Comparison of ENCODE assay signal across 9 mouse cellular contexts in the genomic region with DNA sequence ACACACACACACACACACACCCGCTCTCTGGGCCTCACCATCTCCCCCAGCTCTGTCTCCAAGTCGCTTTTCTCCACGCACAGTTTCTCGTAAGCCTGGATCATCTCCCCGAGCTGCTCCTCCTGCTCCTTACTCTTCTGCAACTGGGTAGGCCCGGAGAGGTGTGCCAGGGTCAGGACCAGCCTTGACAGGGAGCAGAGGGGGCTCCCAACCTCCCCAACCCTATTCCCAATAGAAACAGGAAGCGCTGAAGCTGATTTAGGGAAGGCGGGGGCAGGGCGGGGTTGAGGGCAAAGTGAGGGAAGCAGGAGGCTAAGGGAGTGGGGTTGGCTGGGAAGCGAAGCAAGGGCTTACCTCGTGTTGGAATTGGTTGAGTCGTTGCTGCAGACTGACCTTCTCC. TPM values are rescaled to one million over a fixed set of nuclear protein-coding genes. Genes with fewer than 3 reads are reported as not detected.
DNase-seq lines count a peak whose midpoint lies in the region; ATAC-seq lines count a peak whose summit lies in the region.
"Had no signal": no experiment of that assay in that cellular context is flagged by ENCODE, and none has a peak within 500 bp of the region (broad histone marks: within the 10 kb centered on the region; RNA-seq: fewer than 3 reads in every experiment).

No protein-coding gene starts in this region.

- ATAC-seq in forebrain, embryonic 12.5 days (ENCODE audit: low FRiP score), result no peak
- no peak for ATAC-seq in forebrain, embryonic 15.5 days (replicated peaks)
- no peak for ATAC-seq in midbrain, embryonic 11.5 days (ENCODE audit: low FRiP score)
- no peak for ATAC-seq in liver, embryonic 12.5 days
- no peak for ATAC-seq in stomach, embryonic 16.5 days (ENCODE audit: insufficient read depth, low FRiP score)
- ATAC-seq in activated CD4-positive, CD25-positive, alpha-beta regulatory T cell, adult 4 months, result no peak

- H3K4me3 ChIP-seq in forebrain, embryonic 12.5 days (replicated peaks), result no peak overlapping the region
- no peak overlapping the region for H3K4me3 ChIP-seq in forebrain, embryonic 15.5 days
- H3K4me3 ChIP-seq in midbrain, embryonic 10.5 days, result peak overlapping the region; percentile 66; the same call in 1 of the 2 replicates
- no peak overlapping the region for H3K4me3 ChIP-seq in midbrain, embryonic 11.5 days (ENCODE audit: low read depth, low read length)
- peak overlapping the region; percentile 66; the same call in 1 of the 2 replicates for H3K4me3 ChIP-seq in liver, embryonic 12.5 days
- H3K4me3 ChIP-seq in stomach, embryonic 16.5 days (replicated peaks; ENCODE audit: low read length), result peak overlapping the region; percentile 74

- H3K4me1 ChIP-seq in forebrain, embryonic 12.5 days, result peaks cover 41% of the 10 kb centered on the region
- H3K4me1 ChIP-seq in forebrain, embryonic 15.5 days, result peaks cover 39% of the 10 kb centered on the region
- peaks cover 60% of the 10 kb centered on the region for H3K4me1 ChIP-seq in midbrain, embryonic 10.5 days
- peaks cover 17% of the 10 kb centered on the region for H3K4me1 ChIP-seq in midbrain, embryonic 11.5 days (ENCODE audit: control insufficient read depth, insufficient read depth, low read length)
- H3K4me1 ChIP-seq in liver, embryonic 12.5 days, result peaks cover 53% of the 10 kb centered on the region
- H3K4me1 ChIP-seq in stomach, embryonic 16.5 days (ENCODE audit: control insufficient read depth, insufficient read depth, low read length), result peaks cover 29% of the 10 kb centered on the region

- no peak overlapping the region for H3K9ac ChIP-seq in forebrain, embryonic 12.5 days
- H3K9ac ChIP-seq in forebrain, embryonic 15.5 days (replicated peaks), result no peak overlapping the region
- no peak overlapping the region for H3K9ac ChIP-seq in midbrain, embryonic 11.5 days (ENCODE audit: low read length)
- H3K9ac ChIP-seq in liver, embryonic 12.5 days, result no peak overlapping the region
- H3K9ac ChIP-seq in stomach, embryonic 16.5 days (ENCODE audit: low read length), result peak overlapping the region; percentile 83; the same call in 1 of the 2 replicates

- intact Hi-C loops in left cerebral cortex, postnatal 4 days (cut with DNase I), result loop anchor here (5.0 kb wide), 1 partner anchor 76 kb away; no protein-coding TSS in a partner anchor

- DNase-seq in midbrain, embryonic 10.5 days (ENCODE audit: low spot score), result no peak
- DNase-seq in midbrain, embryonic 11.5 days (ENCODE audit: low spot score, missing footprints), result no peak
- no peak for DNase-seq in left cerebral cortex, postnatal 4 days
- DNase-seq: layer of hippocampus, adult 9-11 months had no signal

- no peak overlapping the region for H3K27ac ChIP-seq in forebrain, embryonic 12.5 days
- H3K27ac ChIP-seq in forebrain, embryonic 15.5 days (replicated peaks), result no peak overlapping the region
- 0 out of 2 replicates have a peak overlapping the region, but pooled peaks have one; percentile 5 for H3K27ac ChIP-seq in midbrain, embryonic 10.5 days (replicated peaks)
- no peak overlapping the region for H3K27ac ChIP-seq in midbrain, embryonic 11.5 days (ENCODE audit: low read depth, low read length)
- no peak overlapping the region for H3K27ac ChIP-seq in liver, embryonic 12.5 days
- H3K27ac ChIP-seq in stomach, embryonic 16.5 days (ENCODE audit: low read length), result no peak overlapping the region

- WGBS in forebrain, embryonic 12.5 days, result 42% methylated on average over 10 of the region's 12 CpGs
- 33% methylated on average over 12 of the region's 12 CpGs for WGBS in forebrain, embryonic 15.5 days
- 36% methylated on average over 12 of the region's 12 CpGs for WGBS in midbrain, embryonic 10.5 days
- WGBS in midbrain, embryonic 11.5 days, result 33% methylated on average over 12 of the region's 12 CpGs
- 43% methylated on average over 12 of the region's 12 CpGs for WGBS in liver, embryonic 12.5 days (ENCODE audit: insufficient replicate concordance)
- WGBS in stomach, embryonic 16.5 days, result 36% methylated on average over 12 of the region's 12 CpGs

- H3K27me3 ChIP-seq in forebrain, embryonic 12.5 days, result peaks cover 23% of the 10 kb centered on the region; the same call in 1 of the 2 replicates
- H3K27me3 ChIP-seq in forebrain, embryonic 15.5 days, result no peaks in the 10 kb centered on the region
- H3K27me3 ChIP-seq in midbrain, embryonic 10.5 days (ENCODE audit: low read depth, poor library complexity, severe bottlenecking), result peaks cover 36% of the 10 kb centered on the region
- H3K27me3 ChIP-seq in midbrain, embryonic 11.5 days (ENCODE audit: control insufficient read depth, insufficient read depth, low read length), result peaks cover 15% of the 10 kb centered on the region
- peaks cover 59% of the 10 kb centered on the region for H3K27me3 ChIP-seq in liver, embryonic 12.5 days (replicated peaks)
- H3K27me3 ChIP-seq in stomach, embryonic 16.5 days (ENCODE audit: control insufficient read depth, insufficient read depth, low read length), result no peaks in the 10 kb centered on the region; the same call in 1 of the 2 replicates

- no peaks in the 10 kb centered on the region for H3K9me3 ChIP-seq in forebrain, embryonic 12.5 days
- no peaks in the 10 kb centered on the region for H3K9me3 ChIP-seq in forebrain, embryonic 15.5 days
- H3K9me3 ChIP-seq in midbrain, embryonic 10.5 days (replicated peaks), result no peaks in the 10 kb centered on the region
- no peaks in the 10 kb centered on the region for H3K9me3 ChIP-seq in midbrain, embryonic 11.5 days (ENCODE audit: control insufficient read depth, low read length)
- no peaks in the 10 kb centered on the region for H3K9me3 ChIP-seq in liver, embryonic 12.5 days (replicated peaks)
- H3K9me3 ChIP-seq in stomach, embryonic 16.5 days (replicated peaks; ENCODE audit: control insufficient read depth, low read length), result no peaks in the 10 kb centered on the region

- peak overlapping the region; percentile 89; the same call in 1 of the 2 replicates for H3K4me2 ChIP-seq in forebrain, embryonic 12.5 days
- no peak overlapping the region for H3K4me2 ChIP-seq in forebrain, embryonic 15.5 days (replicated peaks)
- H3K4me2 ChIP-seq in midbrain, embryonic 11.5 days, result no peak overlapping the region
- H3K4me2 ChIP-seq in liver, embryonic 12.5 days, result peak overlapping the region; percentile 92
- H3K4me2 ChIP-seq in stomach, embryonic 16.5 days (ENCODE audit: low read depth, low read length), result peak overlapping the region; percentile 90

- peaks cover 32% of the 10 kb centered on the region for H3K36me3 ChIP-seq in forebrain, embryonic 12.5 days (replicated peaks)
- H3K36me3 ChIP-seq in forebrain, embryonic 15.5 days, result peaks cover 22% of the 10 kb centered on the region
- peaks cover 21% of the 10 kb centered on the region; the same call in 1 of the 2 replicates for H3K36me3 ChIP-seq in midbrain, embryonic 10.5 days
- no peaks in the 10 kb centered on the region; the same call in 1 of the 2 replicates for H3K36me3 ChIP-seq in midbrain, embryonic 11.5 days (ENCODE audit: control insufficient read depth, insufficient read depth, low read length)
- H3K36me3 ChIP-seq in liver, embryonic 12.5 days, result peaks cover 29% of the 10 kb centered on the region
- no peaks in the 10 kb centered on the region for H3K36me3 ChIP-seq in stomach, embryonic 16.5 days (ENCODE audit: control insufficient read depth, insufficient read depth, low read length)

RNA-seq across cellular contexts. Expression of a gene that starts 2.7 kb away (rescaled TPM):
- polyA plus RNA-seq in forebrain, embryonic 12.5 days (2016; fragmentation: Nextera tagmentation; extraction: Ambion mirVana), result 5.7 and 6.5 TPM in 2 replicates
- polyA plus RNA-seq in forebrain, embryonic 15.5 days (2015; fragmentation: Nextera tagmentation; extraction: Ambion mirVana), result 6.2 and 7.6 TPM in 2 replicates
- 4.3 and 4.9 TPM in 2 replicates for polyA plus RNA-seq in midbrain, embryonic 10.5 days (2016; fragmentation: Nextera tagmentation; extraction: Ambion mirVana)
- 2.8 and 3.6 TPM in 2 replicates for polyA plus RNA-seq in midbrain, embryonic 11.5 days (2014; fragmentation: Nextera tagmentation; extraction: Ambion mirVana)
- 3.6 and 4.0 TPM in 2 replicates for polyA plus RNA-seq in liver, embryonic 12.5 days (2016; fragmentation: Nextera tagmentation; extraction: Ambion mirVana)
- 2.0 and 2.5 TPM in 2 replicates for polyA plus RNA-seq in stomach, embryonic 16.5 days (2015; fragmentation: Nextera tagmentation; extraction: Ambion mirVana)
- polyA plus RNA-seq in activated CD4-positive, CD25-positive, alpha-beta regulatory T cell, adult 4 months (2017; shearing (Covaris generic)), result under 1 TPM in 1 of 2 experiments, not detected in 1; 0.37 TPM
- 10 to 100 TPM; 52.4 to 55.8 TPM for total RNA-seq in left cerebral cortex, postnatal 4 days (2021)

RNA-seq across cellular contexts. Expression of a gene that starts 33.5 kb away (rescaled TPM):
- polyA plus RNA-seq in forebrain, embryonic 12.5 days (2016; fragmentation: Nextera tagmentation; extraction: Ambion mirVana), result 0.19 and 0.33 TPM in 2 replicates
- 0.22 and 0.42 TPM in 2 replicates for polyA plus RNA-seq in forebrain, embryonic 15.5 days (2015; fragmentation: Nextera tagmentation; extraction: Ambion mirVana)
- polyA plus RNA-seq in midbrain, embryonic 10.5 days (2016; fragmentation: Nextera tagmentation; extraction: Ambion mirVana), result 0.10 and 0.25 TPM in 2 replicates
- polyA plus RNA-seq in midbrain, embryonic 11.5 days (2014; fragmentation: Nextera tagmentation; extraction: Ambion mirVana), result 0.12 and 0.14 TPM in 2 replicates
- polyA plus RNA-seq in liver, embryonic 12.5 days (2016; fragmentation: Nextera tagmentation; extraction: Ambion mirVana), result not detected in 2 replicates
- polyA plus RNA-seq in stomach, embryonic 16.5 days (2015; fragmentation: Nextera tagmentation; extraction: Ambion mirVana), result 0.09 and 0.13 TPM in 2 replicates
- 1 to 10 TPM; 4.5 to 5.6 TPM for polyA plus RNA-seq in activated CD4-positive, CD25-positive, alpha-beta regulatory T cell, adult 4 months (2017; shearing (Covaris generic))
- total RNA-seq in left cerebral cortex, postnatal 4 days (2021), result under 1 TPM; 0.20 to 0.32 TPM

RNA-seq across cellular contexts. Expression of a gene that starts 39.1 kb away (rescaled TPM):
- 71.3 and 73.9 TPM in 2 replicates for polyA plus RNA-seq in forebrain, embryonic 12.5 days (2016; fragmentation: Nextera tagmentation; extraction: Ambion mirVana)
- polyA plus RNA-seq in forebrain, embryonic 15.5 days (2015; fragmentation: Nextera tagmentation; extraction: Ambion mirVana), result 40.6 and 41.8 TPM in 2 replicates
- polyA plus RNA-seq in midbrain, embryonic 10.5 days (2016; fragmentation: Nextera tagmentation; extraction: Ambion mirVana), result 82.9 and 95.7 TPM in 2 replicates
- 111 and 116 TPM in 2 replicates for polyA plus RNA-seq in midbrain, embryonic 11.5 days (2014; fragmentation: Nextera tagmentation; extraction: Ambion mirVana)
- 38.5 and 39.3 TPM in 2 replicates for polyA plus RNA-seq in liver, embryonic 12.5 days (2016; fragmentation: Nextera tagmentation; extraction: Ambion mirVana)
- polyA plus RNA-seq in stomach, embryonic 16.5 days (2015; fragmentation: Nextera tagmentation; extraction: Ambion mirVana), result 32.9 and 36.4 TPM in 2 replicates
- 10 to 100 TPM; 28.8 to 40.6 TPM for polyA plus RNA-seq in activated CD4-positive, CD25-positive, alpha-beta regulatory T cell, adult 4 months (2017; shearing (Covaris generic))
- 100 to 1,000 TPM; 151 to 157 TPM for total RNA-seq in left cerebral cortex, postnatal 4 days (2021)

Comparison
In these comparisons a context has a peak if more than half of its experiments do, and no peak if none do; other contexts are left out.
1. H3K4me2 ChIP-seq: peak in forebrain, embryonic 12.5 days (single experiment), liver, embryonic 12.5 days (single experiment) and stomach, embryonic 16.5 days (single experiment); none in forebrain, embryonic 15.5 days (single experiment) and midbrain, embryonic 11.5 days (single experiment).
2. H3K4me3 ChIP-seq: peak in midbrain, embryonic 10.5 days (single experiment), liver, embryonic 12.5 days (single experiment) and stomach, embryonic 16.5 days (single experiment); none in forebrain, embryonic 12.5 days (single experiment), forebrain, embryonic 15.5 days (single experiment) and midbrain, embryonic 11.5 days (single experiment).